Mouse (Mus musculus) forebrain, embryonic 16.5 days (tissue): Measurements from ENCODE around the gene Prkag3. TPM values are rescaled to one million over a fixed set of nuclear protein-coding genes. Genes with fewer than 3 reads are reported as not detected.

Experiments
- polyA plus RNA-seq: library from polyadenylated mRNA; unstranded; fragments of >200 nt; fragmentation: Nextera tagmentation; extraction: Ambion mirVana; gene quantifications from 2 replicates; pipeline ENCODE4 v1.2.1, GENCODE M21; 2015

Prkag3 gene
- polyA plus RNA-seq, 1 experiment from 2014 or later = not detected

Other genes with a start within 250 kb of the Prkag3 start
- gene Cnot9, start 243.2 kb downstream of the Prkag3 start, polyA plus RNA-seq = 52.1 and 54.6 TPM in 2 replicates
- gene Plcd4, start 206.3 kb downstream of the Prkag3 start, polyA plus RNA-seq = 4.0 and 4.8 TPM in 2 replicates
- 35.9 and 38.7 TPM in 2 replicates for gene Usp37, start 204.9 kb downstream of the Prkag3 start, polyA plus RNA-seq
- 9.7 and 10.3 TPM in 2 replicates for gene Zfp142, start 161.0 kb downstream of the Prkag3 start, polyA plus RNA-seq
- gene Bcs1l, start 160.9 kb downstream of the Prkag3 start, polyA plus RNA-seq = 25.3 and 25.9 TPM in 2 replicates
- 39.4 and 44.3 TPM in 2 replicates for gene Rnf25, start 147.8 kb downstream of the Prkag3 start, polyA plus RNA-seq
- 28.1 and 31.1 TPM in 2 replicates for gene Stk36, start 147.8 kb downstream of the Prkag3 start, polyA plus RNA-seq
- 16.6 and 16.7 TPM in 2 replicates for gene Ttll4, start 87.5 kb downstream of the Prkag3 start, polyA plus RNA-seq
- 0.94 and 1.7 TPM in 2 replicates for gene Cyp27a1, start 35.6 kb downstream of the Prkag3 start, polyA plus RNA-seq
- 3.6 and 4.5 TPM in 2 replicates for gene Wnt6, start 22.7 kb upstream of the Prkag3 start, polyA plus RNA-seq
- 0.46 and 0.68 TPM in 2 replicates for gene Wnt10a, start 42.3 kb upstream of the Prkag3 start, polyA plus RNA-seq
- gene Cdk5r2, start 105.7 kb upstream of the Prkag3 start, polyA plus RNA-seq = 2.2 and 2.8 TPM in 2 replicates
- not detected in 2 replicates for gene Fev, start 136.2 kb upstream of the Prkag3 start, polyA plus RNA-seq
- not detected in 2 replicates for gene Cryba2, start 143.9 kb upstream of the Prkag3 start, polyA plus RNA-seq
- 0.39 and 0.45 TPM in 2 replicates for gene Cfap65, start 186.4 kb upstream of the Prkag3 start, polyA plus RNA-seq
- 0.16 TPM in 2 replicates for gene Ihh, start 202.5 kb upstream of the Prkag3 start, polyA plus RNA-seq